Mouse (Mus musculus): ENCODE results near the gene Tmem262. TPM values are rescaled to one million over a fixed set of nuclear protein-coding genes. Genes with fewer than 3 reads are reported as not detected.

Tmem262 gene
- not detected for polyA plus RNA-seq (2014; fragmentation: Illumina TruSeq; extraction: RNeasy Lipid Tissue Mini Kit (QIAGEN cat#74804))

GRCm38 (mm10) chr19:6079983-6080480 is at the start of gene Tmem262:
TSS of gene Tmem262 (plus strand) at chr19:6080033.

GRCm38 (mm10) chr19:6046294-6047153 is 33.3 kb upstream of the Tmem262 start, which contains the start of gene Syvn1:
TSS of gene Syvn1 (plus strand) at chr19:6046576.

GRCm38 (mm10) chr19:6057313-6058096 is 22.3 kb upstream of the Tmem262 start, which contains the start of the genes Mrpl49 and Fau:
TSS of gene Mrpl49 (minus strand) at chr19:6057785.
TSS of gene Fau (plus strand) at chr19:6057844.

GRCm38 (mm10) chr19:6061021-6061533 is 18.8 kb upstream of the Tmem262 start, which contains the start of gene Znhit2:
TSS of gene Znhit2 (plus strand) at chr19:6061192.

GRCm38 (mm10) chr19:6067724-6068415 is 12.0 kb upstream of the Tmem262 start, which contains the start of gene Tm7sf2:
TSS of gene Tm7sf2 (minus strand) at chr19:6068373.

GRCm38 (mm10) chr19:6076564-6077393 is 3.1 kb upstream of the Tmem262 start, which contains the start of gene Vps51:
TSS of gene Vps51 (minus strand) at chr19:6077231.

GRCm38 (mm10) chr19:6082156-6082555 is 2.3 kb downstream of the Tmem262 start, which contains the start of gene Gm28374:
TSS of gene Gm28374 (minus strand) at chr19:6082256.

GRCm38 (mm10) chr19:6084478-6085248 is 4.8 kb downstream of the Tmem262 start, which contains the start of the genes Zfpl1 and Cdca5:
TSS of gene Zfpl1 (minus strand) at chr19:6084956.
TSS of gene Cdca5 (plus strand) at chr19:6084983.

GRCm38 (mm10) chr19:6094119-6094518 is 14.3 kb downstream of the Tmem262 start, which contains the start of gene AC131692.1:
TSS of gene AC131692.1 (plus strand) at chr19:6094419.

GRCm38 (mm10) chr19:6105586-6105985 is 25.8 kb downstream of the Tmem262 start, which contains the start of gene Naaladl1:
TSS of gene Naaladl1 (plus strand) at chr19:6105782.

GRCm38 (mm10) chr19:6117986-6118676 is 38.3 kb downstream of the Tmem262 start, which contains the start of gene Sac3d1:
TSS of gene Sac3d1 (minus strand) at chr19:6118650.

GRCm38 (mm10) chr19:6127760-6128341 is 48.0 kb downstream of the Tmem262 start, which contains the start of gene Snx15:
TSS of gene Snx15 (minus strand) at chr19:6128304.

Other genes starting within 250 kb of the Tmem262 start
- 2.9 TPM for gene Frmd8, start 204.8 kb upstream of the Tmem262 start, polyA plus RNA-seq (2014; fragmentation: Illumina TruSeq; extraction: RNeasy Lipid Tissue Mini Kit (QIAGEN cat#74804))
- gene Slc25a45, start 202.2 kb upstream of the Tmem262 start, polyA plus RNA-seq (2014; fragmentation: Illumina TruSeq; extraction: RNeasy Lipid Tissue Mini Kit (QIAGEN cat#74804)), result 0.31 TPM
- gene Tigd3, start 185.9 kb upstream of the Tmem262 start, polyA plus RNA-seq (2014; fragmentation: Illumina TruSeq; extraction: RNeasy Lipid Tissue Mini Kit (QIAGEN cat#74804)), result not detected
- gene Dpf2, start 167.0 kb upstream of the Tmem262 start, polyA plus RNA-seq (2014; fragmentation: Illumina TruSeq; extraction: RNeasy Lipid Tissue Mini Kit (QIAGEN cat#74804)), result 5.9 TPM
- gene Cdc42ep2, start 155.2 kb upstream of the Tmem262 start, polyA plus RNA-seq (2014; fragmentation: Illumina TruSeq; extraction: RNeasy Lipid Tissue Mini Kit (QIAGEN cat#74804)), result 1.4 TPM
- gene Pola2, start 115.8 kb upstream of the Tmem262 start, polyA plus RNA-seq (2014; fragmentation: Illumina TruSeq; extraction: RNeasy Lipid Tissue Mini Kit (QIAGEN cat#74804)), result 4.3 TPM
- not detected for gene Slc22a20, start 93.9 kb upstream of the Tmem262 start, polyA plus RNA-seq (2014; fragmentation: Illumina TruSeq; extraction: RNeasy Lipid Tissue Mini Kit (QIAGEN cat#74804))
- gene Capn1, start 64.1 kb upstream of the Tmem262 start, polyA plus RNA-seq (2014; fragmentation: Illumina TruSeq; extraction: RNeasy Lipid Tissue Mini Kit (QIAGEN cat#74804)), result 0.74 TPM
- gene Syvn1, start 33.5 kb upstream of the Tmem262 start, polyA plus RNA-seq (2014; fragmentation: Illumina TruSeq; extraction: RNeasy Lipid Tissue Mini Kit (QIAGEN cat#74804)), result 0.37 TPM
- gene Mrpl49, start 22.2 kb upstream of the Tmem262 start, polyA plus RNA-seq (2014; fragmentation: Illumina TruSeq; extraction: RNeasy Lipid Tissue Mini Kit (QIAGEN cat#74804)), result 25.1 TPM
- 9.8 TPM for gene Fau, start 22.2 kb upstream of the Tmem262 start, polyA plus RNA-seq (2014; fragmentation: Illumina TruSeq; extraction: RNeasy Lipid Tissue Mini Kit (QIAGEN cat#74804))
- gene Znhit2, start 18.8 kb upstream of the Tmem262 start, polyA plus RNA-seq (2014; fragmentation: Illumina TruSeq; extraction: RNeasy Lipid Tissue Mini Kit (QIAGEN cat#74804)), result not detected
- gene Tm7sf2, start 11.7 kb upstream of the Tmem262 start, polyA plus RNA-seq (2014; fragmentation: Illumina TruSeq; extraction: RNeasy Lipid Tissue Mini Kit (QIAGEN cat#74804)), result 0.97 TPM
- 4.0 TPM for gene Vps51, start 2.8 kb upstream of the Tmem262 start, polyA plus RNA-seq (2014; fragmentation: Illumina TruSeq; extraction: RNeasy Lipid Tissue Mini Kit (QIAGEN cat#74804))
- gene Gm28374, start 2.2 kb downstream of the Tmem262 start, polyA plus RNA-seq (2014; fragmentation: Illumina TruSeq; extraction: RNeasy Lipid Tissue Mini Kit (QIAGEN cat#74804)), result not detected
- gene Zfpl1, start 4.9 kb downstream of the Tmem262 start, polyA plus RNA-seq (2014; fragmentation: Illumina TruSeq; extraction: RNeasy Lipid Tissue Mini Kit (QIAGEN cat#74804)), result 0.71 TPM
- 10.8 TPM for gene Cdca5, start 5.0 kb downstream of the Tmem262 start, polyA plus RNA-seq (2014; fragmentation: Illumina TruSeq; extraction: RNeasy Lipid Tissue Mini Kit (QIAGEN cat#74804))
- gene AC131692.1, start 14.4 kb downstream of the Tmem262 start, polyA plus RNA-seq (2014; fragmentation: Illumina TruSeq; extraction: RNeasy Lipid Tissue Mini Kit (QIAGEN cat#74804)), result not detected
- not detected for gene Naaladl1, start 25.7 kb downstream of the Tmem262 start, polyA plus RNA-seq (2014; fragmentation: Illumina TruSeq; extraction: RNeasy Lipid Tissue Mini Kit (QIAGEN cat#74804))
- 0.97 TPM for gene Sac3d1, start 38.6 kb downstream of the Tmem262 start, polyA plus RNA-seq (2014; fragmentation: Illumina TruSeq; extraction: RNeasy Lipid Tissue Mini Kit (QIAGEN cat#74804))
- gene Snx15, start 48.3 kb downstream of the Tmem262 start, polyA plus RNA-seq (2014; fragmentation: Illumina TruSeq; extraction: RNeasy Lipid Tissue Mini Kit (QIAGEN cat#74804)), result 2.1 TPM
- not detected for gene Batf2, start 61.0 kb downstream of the Tmem262 start, polyA plus RNA-seq (2014; fragmentation: Illumina TruSeq; extraction: RNeasy Lipid Tissue Mini Kit (QIAGEN cat#74804))
- 1.0 TPM for gene Arl2, start 61.5 kb downstream of the Tmem262 start, polyA plus RNA-seq (2014; fragmentation: Illumina TruSeq; extraction: RNeasy Lipid Tissue Mini Kit (QIAGEN cat#74804))
- gene Majin, start 104.4 kb downstream of the Tmem262 start, polyA plus RNA-seq (2014; fragmentation: Illumina TruSeq; extraction: RNeasy Lipid Tissue Mini Kit (QIAGEN cat#74804)), result not detected
- gene Gpha2, start 146.3 kb downstream of the Tmem262 start, polyA plus RNA-seq (2014; fragmentation: Illumina TruSeq; extraction: RNeasy Lipid Tissue Mini Kit (QIAGEN cat#74804)), result not detected
- 1.1 TPM for gene Ppp2r5b, start 155.8 kb downstream of the Tmem262 start, polyA plus RNA-seq (2014; fragmentation: Illumina TruSeq; extraction: RNeasy Lipid Tissue Mini Kit (QIAGEN cat#74804))
- gene Atg2a, start 161.6 kb downstream of the Tmem262 start, polyA plus RNA-seq (2014; fragmentation: Illumina TruSeq; extraction: RNeasy Lipid Tissue Mini Kit (QIAGEN cat#74804)), result not detected
- 10.2 TPM for gene Ehd1, start 196.7 kb downstream of the Tmem262 start, polyA plus RNA-seq (2014; fragmentation: Illumina TruSeq; extraction: RNeasy Lipid Tissue Mini Kit (QIAGEN cat#74804))
- 1.2 TPM for gene Cdc42bpg, start 226.4 kb downstream of the Tmem262 start, polyA plus RNA-seq (2014; fragmentation: Illumina TruSeq; extraction: RNeasy Lipid Tissue Mini Kit (QIAGEN cat#74804))

Measured in ovary, adult 10 weeks (tissue).